Mouse (Mus musculus) heart, embryonic 16.5 days (tissue): ENCODE data around the gene Cyp26b1. TPM values are rescaled to one million over a fixed set of nuclear protein-coding genes. Genes with fewer than 3 reads are reported as not detected.

Experiments
- ATAC-seq: fragments of 200-750 bp; cut with Nextera tagmentation; replicated peaks from 2 replicates; pipeline ENCODE4 v1.8.0; 2017; ENCODE audit warnings: moderate number of reproducible peaks; ENCODE audit not compliant: insufficient read depth, low FRiP score; ENCODE audit errors: extremely low read depth
- H3K27ac ChIP-seq: fragments of 300-500 bp; sonication (generic); 2 replicates; pipeline ENCODE4 v1.5.1; 2014; ENCODE audit warnings: mild to moderate bottlenecking, low read length, control low read depth, moderate library complexity
- H3K27me3 ChIP-seq: fragments of 300-500 bp; sonication (generic); 2 replicates; pipeline ENCODE4 v1.6.1; 2014; ENCODE audit warnings: low read length, mixed read lengths; ENCODE audit not compliant: control insufficient read depth, insufficient read depth
- H3K36me3 ChIP-seq: fragments of 300-500 bp; sonication (generic); 2 replicates; pipeline ENCODE4 v1.6.1; 2014; ENCODE audit not compliant: control insufficient read depth, insufficient read depth
- H3K4me1 ChIP-seq: fragments of 300-500 bp; sonication (generic); 2 replicates; pipeline ENCODE4 v1.6.1; 2014; ENCODE audit warnings: low read length, mixed read lengths; ENCODE audit not compliant: control insufficient read depth, insufficient read depth
- H3K4me2 ChIP-seq: fragments of 300-500 bp; sonication (generic); 2 replicates; pipeline ENCODE4 v1.6.1; 2014; ENCODE audit warnings: low read depth, mild to moderate bottlenecking, control low read depth, low read length
- H3K4me3 ChIP-seq: fragments of 300-500 bp; sonication (generic); 2 replicates; pipeline ENCODE4 v1.5.1; 2014; ENCODE audit warnings: mild to moderate bottlenecking, control low read depth, low read length
- H3K9ac ChIP-seq: fragments of 300-500 bp; sonication (generic); 2 replicates; pipeline ENCODE4 v1.6.1; 2014; ENCODE audit warnings: low read length, control low read depth
- H3K9me3 ChIP-seq: fragments of 300-500 bp; sonication (generic); replicated peaks from 2 replicates; pipeline ENCODE4 v1.6.1; 2016; ENCODE audit warnings: low read length; ENCODE audit not compliant: control insufficient read depth
- WGBS: fragments of 180-500 bp; shearing (Covaris S2); extraction: QIAGEN DNeasy Blood & Tissue Kit; methylation state at CpG from one replicate; pipeline ENCODE4 v1.1.7; 2014; 5-methylcytosine and 5-hydroxymethylcytosine counted together
- polyA plus RNA-seq: library from polyadenylated mRNA; unstranded; fragments of >200 nt; fragmentation: Nextera tagmentation; extraction: Ambion mirVana; gene quantifications from 2 replicates; pipeline ENCODE4 v1.2.1, GENCODE M21; 2015

Gene Cyp26b1
- polyA plus RNA-seq, 1 experiment from 2014 or later, result 1.7 TPM

DNA sequence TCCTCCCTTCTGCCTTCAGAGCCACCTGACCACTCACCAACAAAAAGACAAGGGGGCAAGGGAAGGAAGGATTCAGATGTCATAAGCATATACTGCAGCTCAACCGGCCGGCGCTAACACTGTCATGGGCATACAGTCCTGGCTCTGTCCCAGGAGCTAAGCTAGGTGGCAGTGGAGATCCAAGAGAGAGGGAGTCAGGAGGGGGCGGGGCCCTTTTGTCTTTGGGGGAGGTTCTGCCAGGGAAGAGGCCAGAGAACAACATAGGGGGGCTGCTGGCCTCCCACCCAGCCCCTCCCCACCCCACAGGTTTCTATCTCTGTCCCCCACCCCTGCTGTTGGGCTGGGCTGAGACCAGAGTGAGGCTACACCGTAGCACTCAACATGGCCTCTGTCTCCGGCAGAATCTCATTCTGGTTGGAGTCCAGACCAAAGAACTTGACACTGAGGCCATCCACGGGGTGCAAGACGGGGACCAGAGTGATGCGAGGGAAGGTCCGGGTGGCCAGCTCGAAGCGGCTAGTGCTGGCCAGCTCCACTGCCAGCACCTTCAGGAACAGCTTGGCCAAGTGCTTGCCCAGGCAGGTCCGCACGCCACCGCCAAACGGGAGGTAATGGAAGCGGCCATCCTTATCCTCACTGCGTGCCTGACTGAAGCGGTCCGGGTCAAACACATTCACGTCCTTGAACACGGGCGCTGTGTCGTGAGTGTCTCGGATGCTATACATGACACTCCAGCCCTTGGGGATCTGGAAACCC is 19.6 kb downstream of the Cyp26b1 start:
- Histone ChIP-seq H3K9me3 (no peaks in the 10 kb centered on the region), H3K4me1 (peaks cover 10% of the 10 kb centered on the region), H3K36me3 (no peaks in the 10 kb centered on the region), H3K4me3 (peak overlapping the region; percentile 28), H3K27ac (no peak overlapping the region), H3K4me2 (peak overlapping the region; percentile 53), H3K27me3 (peaks cover 20% of the 10 kb centered on the region), H3K9ac (no peak overlapping the region)
- WGBS, result 36% methylated on average over 25 of the region's 25 CpGs
- 0 out of 2 replicates have a peak, but pooled peaks have one; percentile 23 for ATAC-seq

GRCm38 (mm10) chr6:84570039-84570438 is 23.7 kb downstream of the Cyp26b1 start:
- H3K27ac ChIP-seq, result no peak overlapping the region
- peak; percentile 39; the same call in 1 of the 2 replicates for ATAC-seq
- H3K4me1 ChIP-seq, result peaks cover 10% of the 10 kb centered on the region
- H3K27me3 ChIP-seq, result peaks cover 11% of the 10 kb centered on the region; the same call in 1 of the 2 replicates
- H3K36me3 ChIP-seq, result no peaks in the 10 kb centered on the region
- no peaks in the 10 kb centered on the region for H3K9me3 ChIP-seq
- H3K4me2 ChIP-seq, result no peak overlapping the region
- WGBS, result 25% methylated on average over 3 of the region's 3 CpGs
- H3K4me3 ChIP-seq, result no peak overlapping the region
- H3K9ac ChIP-seq, result no peak overlapping the region

- H3K4me1 ChIP-seq, result peaks cover 10% of the 10 kb centered on the region
- H3K9ac ChIP-seq, result no peak overlapping the region
- H3K36me3 ChIP-seq, result no peaks in the 10 kb centered on the region
- no peak overlapping the region for H3K27ac ChIP-seq
- H3K4me3 ChIP-seq, result no peak overlapping the region
- ATAC-seq, result no peak
- no peaks in the 10 kb centered on the region for H3K9me3 ChIP-seq
- H3K4me2 ChIP-seq, result no peak overlapping the region
- peaks cover 7% of the 10 kb centered on the region; the same call in 1 of the 2 replicates for H3K27me3 ChIP-seq
Measured at GRCm38 (mm10) chr6:84569590-84569989, 24.1 kb downstream of the Cyp26b1 start.

- ATAC-seq, result no peak
- 75% methylated on average over 6 of the region's 6 CpGs for WGBS
- no peak overlapping the region for H3K4me2 ChIP-seq
- H3K4me1 ChIP-seq, result peaks cover 10% of the 10 kb centered on the region
- peaks cover 7% of the 10 kb centered on the region for H3K27me3 ChIP-seq
- no peak overlapping the region for H3K9ac ChIP-seq
- H3K36me3 ChIP-seq, result no peaks in the 10 kb centered on the region
- H3K9me3 ChIP-seq, result no peaks in the 10 kb centered on the region
- H3K27ac ChIP-seq, result no peak overlapping the region
- H3K4me3 ChIP-seq, result no peak overlapping the region
Measured at GRCm38 (mm10) chr6:84568880-84569279, 24.8 kb downstream of the Cyp26b1 start.

DNA sequence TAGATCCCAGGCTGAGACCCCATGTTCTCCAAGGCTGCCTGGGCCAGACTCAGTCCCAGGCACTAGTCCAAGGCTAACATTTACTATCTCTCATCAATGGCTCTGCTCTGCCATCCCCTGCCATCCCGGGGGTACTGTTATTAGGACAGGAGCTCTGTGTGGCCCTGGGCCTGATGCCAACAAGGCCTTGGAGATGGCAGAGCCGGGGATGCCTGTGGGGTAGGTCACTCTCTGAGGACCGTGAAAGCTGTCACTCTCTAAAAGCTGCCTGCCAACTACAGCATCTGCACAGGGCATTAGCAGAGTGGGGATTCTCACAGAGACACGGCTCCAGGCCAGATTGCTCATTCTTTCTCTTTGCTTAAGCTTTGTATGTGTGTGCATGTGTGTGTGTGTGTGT is 26.0 kb downstream of the Cyp26b1 start:
- WGBS, result 56% methylated on average over 4 of the region's 4 CpGs
- Histone ChIP-seq H3K27ac (no peak overlapping the region), H3K4me3 (no peak overlapping the region), H3K4me1 (peaks cover 10% of the 10 kb centered on the region), H3K27me3 (peaks cover 7% of the 10 kb centered on the region), H3K9ac (no peak overlapping the region), H3K9me3 (no peaks in the 10 kb centered on the region), H3K36me3 (no peaks in the 10 kb centered on the region), H3K4me2 (no peak overlapping the region)
- ATAC-seq, result no peak

GRCm38 (mm10) chr6:84566825-84567224 is 26.9 kb downstream of the Cyp26b1 start:
- H3K4me3 ChIP-seq, result no peak overlapping the region
- H3K27ac ChIP-seq, result no peak overlapping the region
- H3K9ac ChIP-seq, result no peak overlapping the region
- 77% methylated on average over 2 of the region's 2 CpGs for WGBS
- H3K4me1 ChIP-seq, result peaks cover 10% of the 10 kb centered on the region
- H3K27me3 ChIP-seq, result peaks cover 7% of the 10 kb centered on the region
- no peak overlapping the region for H3K4me2 ChIP-seq
- H3K9me3 ChIP-seq, result no peaks in the 10 kb centered on the region
- no peak for ATAC-seq
- H3K36me3 ChIP-seq, result no peaks in the 10 kb centered on the region

DNA sequence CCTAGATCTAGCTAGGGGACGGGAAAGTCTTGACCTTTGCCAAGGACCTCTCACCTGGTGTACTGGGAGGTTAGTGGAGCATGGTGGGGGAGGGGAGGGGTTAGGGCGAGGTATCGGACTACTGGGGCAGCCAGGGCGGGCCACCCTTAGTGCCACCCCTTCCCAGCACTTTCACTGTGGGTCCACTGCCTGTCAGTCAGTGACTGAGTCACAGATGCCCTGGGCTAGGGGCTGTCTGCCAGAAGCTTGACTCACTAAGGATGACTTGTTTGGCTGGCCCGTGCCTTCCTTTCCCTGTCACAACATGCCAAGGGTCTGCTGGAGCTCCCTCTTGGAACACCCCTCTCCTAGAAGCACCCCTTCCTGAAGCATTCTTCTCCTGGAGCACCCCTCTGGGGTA is 28.5 kb downstream of the Cyp26b1 start:
- ATAC-seq, result no peak
- no peaks in the 10 kb centered on the region for H3K36me3 ChIP-seq
- no peak overlapping the region for H3K4me2 ChIP-seq
- H3K4me1 ChIP-seq, result peaks cover 9% of the 10 kb centered on the region
- WGBS, result 68% methylated on average over 5 of the region's 5 CpGs
- no peak overlapping the region for H3K9ac ChIP-seq
- H3K27me3 ChIP-seq, result peaks cover 7% of the 10 kb centered on the region
- no peak overlapping the region for H3K27ac ChIP-seq
- H3K9me3 ChIP-seq, result no peaks in the 10 kb centered on the region
- H3K4me3 ChIP-seq, result no peak overlapping the region

- H3K4me1 ChIP-seq, result no peaks in the 10 kb centered on the region
- 38% methylated on average over 4 of the region's 4 CpGs for WGBS
- H3K4me3 ChIP-seq, result no peak overlapping the region
- no peak for ATAC-seq
- H3K9me3 ChIP-seq, result no peaks in the 10 kb centered on the region
- no peaks in the 10 kb centered on the region for H3K36me3 ChIP-seq
- H3K9ac ChIP-seq, result no peak overlapping the region
- H3K27ac ChIP-seq, result no peak overlapping the region
- H3K27me3 ChIP-seq, result peaks cover 7% of the 10 kb centered on the region
- no peak overlapping the region for H3K4me2 ChIP-seq
Measured at GRCm38 (mm10) chr6:84562948-84563347, 30.8 kb downstream of the Cyp26b1 start.

DNA sequence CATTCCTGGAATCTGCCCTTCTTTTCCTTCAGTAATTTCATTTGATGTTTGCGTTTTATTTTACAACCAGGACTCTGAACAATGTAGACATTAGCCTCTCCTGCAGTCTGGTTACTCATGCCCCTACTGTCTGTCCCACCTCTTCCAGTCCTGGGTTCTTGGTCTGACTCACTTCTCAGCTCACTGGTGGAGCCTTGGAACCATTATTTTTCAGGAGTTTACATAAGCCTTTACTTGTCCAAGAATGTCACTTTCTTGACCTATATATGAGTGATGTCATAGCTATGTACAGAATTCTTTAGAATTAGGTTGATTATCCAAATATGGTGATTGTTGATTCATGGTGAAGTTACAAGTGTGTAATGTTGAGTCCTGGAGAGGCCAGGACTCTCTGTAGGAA is 32.5 kb downstream of the Cyp26b1 start:
- H3K27me3 ChIP-seq, result peaks cover 7% of the 10 kb centered on the region
- 74% methylated on average over 1 of the region's 1 CpGs for WGBS

More for the DNA sequence above, 32.5 kb downstream of the Cyp26b1 start:
- Histone ChIP-seq H3K9me3 (no peaks in the 10 kb centered on the region), H3K9ac (no peak overlapping the region), H3K4me1 (no peaks in the 10 kb centered on the region), H3K27ac (no peak overlapping the region), H3K4me2 (no peak overlapping the region), H3K36me3 (no peaks in the 10 kb centered on the region), H3K4me3 (no peak overlapping the region)
- ATAC-seq, result no peak
